Comparison of ENCODE assay signal across 9 mouse cellular contexts in the genomic region with DNA sequence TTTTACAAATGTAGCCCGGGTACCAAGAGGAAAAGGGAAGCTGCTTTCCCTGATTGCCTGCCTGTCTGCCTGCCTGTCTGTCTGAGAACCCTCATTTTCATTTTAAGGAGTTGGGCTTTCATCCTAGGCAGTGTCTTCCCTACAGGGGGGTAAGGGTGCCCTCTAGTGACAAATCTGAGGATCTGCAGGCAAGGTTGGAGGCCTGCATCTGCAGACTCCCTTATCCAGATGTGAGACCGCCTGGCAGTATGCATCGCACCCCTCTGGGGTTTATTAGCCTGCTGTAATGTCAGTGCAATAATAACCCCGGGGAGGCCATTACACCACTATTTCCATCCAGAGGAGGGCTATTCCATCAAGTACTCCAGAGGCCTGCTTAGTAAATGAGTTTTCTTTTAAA.
A peak's percentile ranks its signal among the peaks of the same experiment; 100 is the strongest.
DNase-seq lines count a peak whose midpoint lies in the region; ATAC-seq and TF ChIP-seq lines count a peak whose summit lies in the region.
"Had no signal": no experiment of that assay in that cellular context is flagged by ENCODE, and none has a peak within 500 bp of the region (broad histone marks: within the 10 kb centered on the region; RNA-seq: fewer than 3 reads in every experiment).

No protein-coding gene starts in this region.

- no peaks in the 10 kb centered on the region for H3K4me1 ChIP-seq in embryonic facial prominence, embryonic 11.5 days (ENCODE audit: control insufficient read depth, insufficient read depth, low read length)
- H3K4me1 ChIP-seq in hindbrain, embryonic 11.5 days (replicated peaks; ENCODE audit: control insufficient read depth, insufficient read depth, low read length), result peaks cover 4% of the 10 kb centered on the region; the same call in 1 of the 2 replicates
- no peaks in the 10 kb centered on the region for H3K4me1 ChIP-seq in liver, embryonic 14.5 days (replicated peaks; ENCODE audit: control insufficient read depth in 2 of 2, insufficient read depth in 2 of 2, low read length in 1 of 2)

- no peaks in the 10 kb centered on the region for H3K27me3 ChIP-seq in embryonic facial prominence, embryonic 11.5 days (ENCODE audit: control insufficient read depth, insufficient read depth, low read length)
- no peaks in the 10 kb centered on the region for H3K27me3 ChIP-seq in hindbrain, embryonic 11.5 days (ENCODE audit: control insufficient read depth, insufficient read depth, low read length)
- H3K27me3 ChIP-seq in liver, embryonic 14.5 days (ENCODE audit: control insufficient read depth, insufficient read depth, low read length), result no peaks in the 10 kb centered on the region

- no peak for TF ChIP-seq EP300 in liver, embryonic 14.5 days (IDR thresholded peaks at IDR 0.05; ENCODE audit: low read depth)

- no peaks in the 10 kb centered on the region for H3K9me3 ChIP-seq in embryonic facial prominence, embryonic 11.5 days (replicated peaks; ENCODE audit: control insufficient read depth, low read length)
- no peaks in the 10 kb centered on the region for H3K9me3 ChIP-seq in hindbrain, embryonic 11.5 days (ENCODE audit: control insufficient read depth, low read length)
- no peaks in the 10 kb centered on the region for H3K9me3 ChIP-seq in liver, embryonic 14.5 days (ENCODE audit: control insufficient read depth, low read length)

- peak; percentile 44 for DNase-seq in right cerebral cortex, adult 18-20 months
- no peak for DNase-seq in right cerebral cortex, postnatal 36 days (ENCODE audit: low spot score in 2 of 2)
- peak; percentile 66 for DNase-seq in adrenal gland, postnatal 14 days
- DNase-seq in embryonic facial prominence, embryonic 11.5 days (ENCODE audit: low spot score), result peak; percentile 81
- DNase-seq in hindbrain, embryonic 11.5 days (ENCODE audit: low spot score), result peak; percentile 74
- DNase-seq in liver, embryonic 14.5 days (ENCODE audit: low read depth in 3 of 3, low spot score in 3 of 3), result no peak
- DNase-seq in retina, postnatal 7 days (ENCODE audit: low read depth, low spot score), result peak; percentile 50
- no peak for DNase-seq in urinary bladder, postnatal 10 days (ENCODE audit: low spot score)

- H3K4me3 ChIP-seq in embryonic facial prominence, embryonic 11.5 days (ENCODE audit: low read depth, low read length), result no peak overlapping the region
- H3K4me3 ChIP-seq in hindbrain, embryonic 11.5 days (ENCODE audit: low read depth, low read length), result no peak overlapping the region
- no peak overlapping the region for H3K4me3 ChIP-seq in liver, embryonic 14.5 days (ENCODE audit: insufficient read depth in 1 of 2, low read depth in 2 of 2, low read length in 2 of 2)

- ATAC-seq in embryonic facial prominence, embryonic 11.5 days (replicated peaks; ENCODE audit: insufficient number of reproducible peaks, low FRiP score, low TSS enrichment, low read depth), result peak; percentile 39; the same call in 1 of the 2 replicates
- no peak; the same call in 1 of the 2 replicates for ATAC-seq in hindbrain, embryonic 11.5 days (ENCODE audit: low FRiP score)
- no peak for ATAC-seq in liver, embryonic 14.5 days (ENCODE audit: insufficient read depth)

- H3K9ac ChIP-seq in embryonic facial prominence, embryonic 11.5 days (replicated peaks; ENCODE audit: low read length), result no peak overlapping the region
- no peak overlapping the region for H3K9ac ChIP-seq in hindbrain, embryonic 11.5 days (ENCODE audit: low read depth, low read length)
- no peak overlapping the region for H3K9ac ChIP-seq in liver, embryonic 14.5 days (replicated peaks)

- no peaks in the 10 kb centered on the region for H3K36me3 ChIP-seq in embryonic facial prominence, embryonic 11.5 days (replicated peaks; ENCODE audit: control insufficient read depth, insufficient read depth, low read depth, low read length)
- H3K36me3 ChIP-seq in hindbrain, embryonic 11.5 days (ENCODE audit: control insufficient read depth, insufficient read depth, low read length), result no peaks in the 10 kb centered on the region
- no peaks in the 10 kb centered on the region for H3K36me3 ChIP-seq in liver, embryonic 14.5 days (replicated peaks; ENCODE audit: control insufficient read depth, insufficient read depth, low read depth)

- WGBS in embryonic facial prominence, embryonic 11.5 days, result 15% methylated on average over 4 of the region's 4 CpGs
- WGBS in hindbrain, embryonic 11.5 days, result 26% methylated on average over 4 of the region's 4 CpGs
- 28% methylated on average over 4 of the region's 4 CpGs for WGBS in liver, embryonic 14.5 days (ENCODE audit: insufficient replicate concordance)

- H3K4me2 ChIP-seq in embryonic facial prominence, embryonic 11.5 days (ENCODE audit: low read depth, low read length), result no peak overlapping the region
- no peak overlapping the region for H3K4me2 ChIP-seq in hindbrain, embryonic 11.5 days (replicated peaks; ENCODE audit: low read depth, low read length)
- H3K4me2 ChIP-seq in liver, embryonic 14.5 days (ENCODE audit: low read depth), result no peak overlapping the region

- no peak overlapping the region for H3K27ac ChIP-seq in embryonic facial prominence, embryonic 11.5 days (replicated peaks; ENCODE audit: low read depth, low read length)
- no peak overlapping the region for H3K27ac ChIP-seq in hindbrain, embryonic 11.5 days (ENCODE audit: low read depth, low read length)
- H3K27ac ChIP-seq in liver, embryonic 14.5 days, result no peak overlapping the region
- H3K27ac ChIP-seq: macrophage had no signal

- TF ChIP-seq CTCF in liver, embryonic 14.5 days (IDR thresholded peaks at IDR 0.05; ENCODE audit: low read depth), result peak; percentile 72

Comparison
In these comparisons a context has a peak if more than half of its experiments do, and no peak if none do; other contexts are left out.
1. DNase-seq: peak in right cerebral cortex, adult 18-20 months (single experiment), adrenal gland, postnatal 14 days (single experiment), embryonic facial prominence, embryonic 11.5 days (single experiment), hindbrain, embryonic 11.5 days (single experiment) and retina, postnatal 7 days (single experiment); none in right cerebral cortex, postnatal 36 days (0 of 2), liver, embryonic 14.5 days (0 of 3) and urinary bladder, postnatal 10 days (single experiment).